Mouse (Mus musculus) embryonic fibroblast, embryonic 13.5 days (primary cell): Measurements from ENCODE around the gene Xpc.

ENCODE experiments used
- CTCF ChIP-seq: IDR thresholded peaks from 2 replicates; pipeline ENCODE4 v1.5.1; 2011; ENCODE audit warnings: mild to moderate bottlenecking, control low read depth, low read length, moderate library complexity, borderline replicate concordance; ENCODE audit not compliant: insufficient read depth
- POLR2A ChIP-seq: IDR thresholded peaks from 2 replicates; pipeline ENCODE4 v1.6.1; 2011; ENCODE audit warnings: low read depth, mild to moderate bottlenecking, control low read depth, low read length, moderate library complexity

- no peak for TF ChIP-seq CTCF
- TF ChIP-seq POLR2A: no peak
Measured at GRCm38 (mm10) chr6:91454546-91454945, 61.1 kb downstream of the Xpc start.
